Mouse (Mus musculus): ENCODE results near the gene Ticam1. TPM values are rescaled to one million over a fixed set of nuclear protein-coding genes. Genes with fewer than 3 reads are reported as not detected.

The Ticam1 gene
- polyA plus RNA-seq, 1 experiment = 33.3 TPM

GRCm38 (mm10) chr17:56233818-56234469 lies 42.6 kb downstream of the Ticam1 start:
- WGBS = 3% methylated on average over 14 of the region's 14 CpGs
- TF ChIP-seq CTCF (conservative IDR thresholded peaks at IDR 0.05; ENCODE audit: insufficient read depth, insufficient read length, low read depth, low read length) = no peak
- TF ChIP-seq POLR2A (IDR thresholded peaks at IDR 0.05; ENCODE audit: low read depth, low read length) = no peak
- no peak overlapping the region for H3K4me3 ChIP-seq (ENCODE audit: insufficient read depth, low read depth, low read length)
- no peaks in the 10 kb centered on the region for H3K36me3 ChIP-seq (ENCODE audit: control insufficient read depth, insufficient read depth, low read length)
- DNase-seq = peak; percentile 82
- no peaks in the 10 kb centered on the region for H3K4me1 ChIP-seq (ENCODE audit: control insufficient read depth, insufficient read depth, low read length)
- H3K27me3 ChIP-seq (replicated peaks; ENCODE audit: control insufficient read depth, insufficient read depth, low read length) = no peaks in the 10 kb centered on the region
- no peak overlapping the region for H3K27ac ChIP-seq (ENCODE audit: insufficient read depth, low read depth, low read length)

- Histone ChIP-seq H3K36me3 (ENCODE audit: control insufficient read depth, insufficient read depth, low read length) (no peaks in the 10 kb centered on the region), H3K27me3 (replicated peaks; ENCODE audit: control insufficient read depth, insufficient read depth, low read length) (no peaks in the 10 kb centered on the region), H3K4me3 (ENCODE audit: insufficient read depth, low read depth, low read length) (no peak overlapping the region), H3K4me1 (ENCODE audit: control insufficient read depth, insufficient read depth, low read length) (no peaks in the 10 kb centered on the region), H3K27ac (ENCODE audit: insufficient read depth, low read depth, low read length) (no peak overlapping the region)
- DNase-seq = no peak
- no peak for TF ChIP-seq POLR2A (IDR thresholded peaks at IDR 0.05; ENCODE audit: low read depth, low read length)
- no peak for TF ChIP-seq CTCF (conservative IDR thresholded peaks at IDR 0.05; ENCODE audit: insufficient read depth, insufficient read length, low read depth, low read length)
- WGBS = 51% methylated on average over 8 of the region's 8 CpGs
Measured at GRCm38 (mm10) chr17:56233389-56233788, 43.2 kb downstream of the Ticam1 start.

- Histone ChIP-seq H3K36me3 (ENCODE audit: control insufficient read depth, insufficient read depth, low read length) (no peaks in the 10 kb centered on the region), H3K4me3 (ENCODE audit: insufficient read depth, low read depth, low read length) (no peak overlapping the region), H3K4me1 (ENCODE audit: control insufficient read depth, insufficient read depth, low read length) (no peaks in the 10 kb centered on the region), H3K27ac (ENCODE audit: insufficient read depth, low read depth, low read length) (no peak overlapping the region), H3K27me3 (replicated peaks; ENCODE audit: control insufficient read depth, insufficient read depth, low read length) (no peaks in the 10 kb centered on the region)
- no peak for DNase-seq
- no peak for TF ChIP-seq POLR2A (IDR thresholded peaks at IDR 0.05; ENCODE audit: low read depth, low read length)
- TF ChIP-seq CTCF (conservative IDR thresholded peaks at IDR 0.05; ENCODE audit: insufficient read depth, insufficient read length, low read depth, low read length) = no peak
- WGBS = 59% methylated on average over 10 of the region's 10 CpGs
Measured at GRCm38 (mm10) chr17:56229943-56230342, 46.6 kb downstream of the Ticam1 start.

- TF ChIP-seq POLR2A (IDR thresholded peaks at IDR 0.05; ENCODE audit: low read depth, low read length) = no peak
- TF ChIP-seq CTCF (conservative IDR thresholded peaks at IDR 0.05; ENCODE audit: insufficient read depth, insufficient read length, low read depth, low read length) = no peak
- Histone ChIP-seq H3K36me3 (ENCODE audit: control insufficient read depth, insufficient read depth, low read length) (no peaks in the 10 kb centered on the region), H3K4me1 (ENCODE audit: control insufficient read depth, insufficient read depth, low read length) (no peaks in the 10 kb centered on the region), H3K27ac (ENCODE audit: insufficient read depth, low read depth, low read length) (no peak overlapping the region), H3K27me3 (replicated peaks; ENCODE audit: control insufficient read depth, insufficient read depth, low read length) (no peaks in the 10 kb centered on the region), H3K4me3 (ENCODE audit: insufficient read depth, low read depth, low read length) (no peak overlapping the region)
- DNase-seq = no peak
- 72% methylated on average over 3 of the region's 3 CpGs for WGBS
Measured at GRCm38 (mm10) chr17:56226566-56226965, 50.0 kb downstream of the Ticam1 start.

GRCm38 (mm10) chr17:56224916-56225315 lies 51.7 kb downstream of the Ticam1 start:
- Histone ChIP-seq H3K4me1 (ENCODE audit: control insufficient read depth, insufficient read depth, low read length) (no peaks in the 10 kb centered on the region), H3K4me3 (ENCODE audit: insufficient read depth, low read depth, low read length) (no peak overlapping the region), H3K36me3 (ENCODE audit: control insufficient read depth, insufficient read depth, low read length) (no peaks in the 10 kb centered on the region), H3K27me3 (replicated peaks; ENCODE audit: control insufficient read depth, insufficient read depth, low read length) (no peaks in the 10 kb centered on the region), H3K27ac (ENCODE audit: insufficient read depth, low read depth, low read length) (no peak overlapping the region)
- DNase-seq = no peak
- TF ChIP-seq POLR2A (IDR thresholded peaks at IDR 0.05; ENCODE audit: low read depth, low read length) = no peak
- TF ChIP-seq CTCF (conservative IDR thresholded peaks at IDR 0.05; ENCODE audit: insufficient read depth, insufficient read length, low read depth, low read length) = no peak
- 26% methylated on average over 1 of the region's 1 CpGs for WGBS

- H3K27ac ChIP-seq (ENCODE audit: insufficient read depth, low read depth, low read length) = peak overlapping the region; percentile 43
- TF ChIP-seq CTCF (conservative IDR thresholded peaks at IDR 0.05; ENCODE audit: insufficient read depth, insufficient read length, low read depth, low read length) (no peak), POLR2A (IDR thresholded peaks at IDR 0.05; ENCODE audit: low read depth, low read length) (no peak)
- 17% methylated on average over 3 of the region's 3 CpGs for WGBS
- peak; percentile 91 for DNase-seq
- H3K4me3 ChIP-seq (ENCODE audit: insufficient read depth, low read depth, low read length) = no peak overlapping the region
- H3K4me1 ChIP-seq (ENCODE audit: control insufficient read depth, insufficient read depth, low read length) = peaks cover 7% of the 10 kb centered on the region; the same call in 1 of the 2 replicates
- no peaks in the 10 kb centered on the region for H3K36me3 ChIP-seq (ENCODE audit: control insufficient read depth, insufficient read depth, low read length)
- H3K27me3 ChIP-seq (replicated peaks; ENCODE audit: control insufficient read depth, insufficient read depth, low read length) = no peaks in the 10 kb centered on the region
Measured at GRCm38 (mm10) chr17:56219805-56220204, 56.8 kb downstream of the Ticam1 start.

Other genes starting within 250 kb of the Ticam1 start
- gene Sh3gl1, start 240.2 kb downstream of the Ticam1 start, polyA plus RNA-seq (2012; rRNA removed) = 48.7 and 56.7 TPM in 2 replicates
- gene Chaf1a, start 236.3 kb downstream of the Ticam1 start, polyA plus RNA-seq (2012; rRNA removed) = 1.0 and 1.2 TPM in 2 replicates
- 75.6 and 90.3 TPM in 2 replicates for gene Ubxn6, start 201.8 kb downstream of the Ticam1 start, polyA plus RNA-seq (2012; rRNA removed)
- gene Hdgfl2, start 197.2 kb downstream of the Ticam1 start, polyA plus RNA-seq (2012; rRNA removed) = 29.1 and 33.5 TPM in 2 replicates
- 14.4 and 23.3 TPM in 2 replicates for gene Plin4, start 167.0 kb downstream of the Ticam1 start, polyA plus RNA-seq (2012; rRNA removed)
- 8.4 and 10.1 TPM in 2 replicates for gene Plin5, start 159.2 kb downstream of the Ticam1 start, polyA plus RNA-seq (2012; rRNA removed)
- 9.9 and 16.1 TPM in 2 replicates for gene Lrg1, start 154.8 kb downstream of the Ticam1 start, polyA plus RNA-seq (2012; rRNA removed)
- gene Sema6b, start 136.4 kb downstream of the Ticam1 start, polyA plus RNA-seq (2012; rRNA removed) = 3.8 and 4.1 TPM in 2 replicates
- 1.7 and 2.7 TPM in 2 replicates for gene Tnfaip8l1, start 114.3 kb downstream of the Ticam1 start, polyA plus RNA-seq (2012; rRNA removed)
- 60.6 and 71.7 TPM in 2 replicates for gene Mydgf, start 92.9 kb downstream of the Ticam1 start, polyA plus RNA-seq (2012; rRNA removed)
- 35.6 and 40.9 TPM in 2 replicates for gene Dpp9, start 57.9 kb downstream of the Ticam1 start, polyA plus RNA-seq (2012; rRNA removed)
- 23.7 and 28.2 TPM in 2 replicates for gene Fem1a, start 20.0 kb downstream of the Ticam1 start, polyA plus RNA-seq (2012; rRNA removed)
- gene Plin3, start 16.1 kb upstream of the Ticam1 start, polyA plus RNA-seq (2012; rRNA removed) = 34.8 and 43.1 TPM in 2 replicates
- not detected in 2 replicates for gene Arrdc5, start 23.5 kb upstream of the Ticam1 start, polyA plus RNA-seq (2012; rRNA removed)
- 1.2 and 2.3 TPM in 2 replicates for gene Uhrf1, start 26.5 kb upstream of the Ticam1 start, polyA plus RNA-seq (2012; rRNA removed)
- 21.6 and 24.9 TPM in 2 replicates for gene Kdm4b, start 49.3 kb upstream of the Ticam1 start, polyA plus RNA-seq (2012; rRNA removed)
- 38.8 and 48.0 TPM in 2 replicates for gene Ptprs, start 199.7 kb upstream of the Ticam1 start, polyA plus RNA-seq (2012; rRNA removed)
- gene Znrf4, start 235.6 kb upstream of the Ticam1 start, polyA plus RNA-seq (2012; rRNA removed) = 0.17 and 0.52 TPM in 2 replicates